Mouse (Mus musculus) lung, postnatal 36 days (tissue): ENCODE results near the gene Ptrh1.

Experiments used
- DNase-seq: peaks from one replicate; pipeline ENCODE4 v3.0.0; 2022; ENCODE audit warnings: mixed read lengths

The Ptrh1 gene

DNA sequence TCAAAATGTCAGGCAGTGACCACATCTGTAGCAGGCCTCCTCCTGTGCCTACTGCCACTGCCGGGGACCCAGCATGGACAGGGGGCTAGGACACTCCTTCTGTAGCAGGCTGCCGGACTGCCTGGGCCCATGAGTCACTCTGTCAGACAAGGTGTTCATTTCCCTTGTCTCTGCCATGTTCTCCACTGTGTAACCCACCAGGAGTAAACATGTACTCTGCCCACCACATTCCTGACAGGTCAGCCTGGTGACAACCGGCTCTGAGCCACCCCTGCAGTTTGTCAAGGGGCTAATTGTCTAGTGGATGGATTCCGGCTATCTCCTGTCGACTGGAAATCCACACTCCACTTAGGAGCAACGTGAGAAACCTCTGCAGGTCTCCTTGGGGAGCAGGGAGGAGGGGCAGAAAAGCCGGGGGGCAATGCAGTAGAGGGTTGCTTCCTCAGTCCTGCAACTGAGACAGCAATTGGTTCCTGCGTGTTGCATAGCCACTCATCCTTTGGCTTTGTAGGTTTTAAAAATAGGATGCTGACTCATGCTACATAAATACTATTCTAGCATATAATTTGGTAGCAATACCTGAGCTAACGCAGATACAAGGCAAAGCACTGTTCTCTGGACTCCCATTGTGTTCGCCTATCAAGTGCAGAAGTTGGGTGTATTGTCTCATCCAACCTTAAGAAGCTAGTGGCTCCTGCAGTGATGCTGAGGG lies 22.8 kb downstream of the Ptrh1 start:
- no peak for DNase-seq

GRCm38 (mm10) chr2:32808816-32809566 lies 33.4 kb downstream of the Ptrh1 start:
- no peak for DNase-seq

GRCm38 (mm10) chr2:32811959-32812358 lies 36.4 kb downstream of the Ptrh1 start:
- DNase-seq = no peak

DNA sequence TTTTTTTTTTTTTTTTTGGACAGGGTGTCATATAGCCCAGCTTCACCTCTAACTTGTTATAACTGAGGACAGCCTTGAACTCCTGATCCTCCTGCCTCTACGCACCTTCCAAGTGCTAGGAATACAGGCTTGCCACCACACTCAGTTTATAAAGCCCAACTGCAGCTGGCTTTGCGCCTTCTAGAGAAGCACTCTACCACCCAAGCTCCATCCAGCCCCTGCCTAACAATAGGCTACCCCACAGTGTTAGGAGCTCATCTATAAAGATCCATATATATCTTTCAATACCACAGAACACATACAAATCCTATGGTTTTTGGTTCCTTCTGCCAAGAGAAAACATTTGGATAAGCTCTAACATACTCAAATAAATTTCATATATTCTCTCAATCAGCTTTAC lies 40.9 kb downstream of the Ptrh1 start:
- DNase-seq = no peak

GRCm38 (mm10) chr2:32816946-32817581 lies 41.5 kb downstream of the Ptrh1 start:
- peak; percentile 57 for DNase-seq

DNA sequence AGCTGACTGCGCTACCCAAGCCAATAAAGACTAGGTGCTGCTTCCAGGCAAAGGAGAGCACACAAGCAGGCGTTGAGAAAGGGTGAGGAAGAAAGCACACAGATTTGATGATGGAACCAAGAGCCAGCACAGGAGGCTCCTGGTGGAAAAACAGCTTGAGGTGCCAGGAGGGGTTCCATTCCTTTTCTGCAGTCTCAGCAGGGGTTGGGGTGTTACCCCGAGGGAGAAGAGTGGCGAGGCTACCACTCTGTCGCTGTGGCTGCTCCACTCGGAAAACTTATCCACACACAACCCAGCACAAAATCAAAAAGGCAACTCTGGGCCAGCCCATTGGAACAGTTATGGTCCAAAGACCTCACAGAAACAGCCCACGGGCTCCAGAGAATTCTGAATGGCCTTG lies 42.0 kb downstream of the Ptrh1 start:
- no peak for DNase-seq

GRCm38 (mm10) chr2:32818208-32818607 lies 42.6 kb downstream of the Ptrh1 start:
- no peak for DNase-seq

GRCm38 (mm10) chr2:32821041-32821802 lies 45.6 kb downstream of the Ptrh1 start:
- DNase-seq = peak; percentile 67

DNA sequence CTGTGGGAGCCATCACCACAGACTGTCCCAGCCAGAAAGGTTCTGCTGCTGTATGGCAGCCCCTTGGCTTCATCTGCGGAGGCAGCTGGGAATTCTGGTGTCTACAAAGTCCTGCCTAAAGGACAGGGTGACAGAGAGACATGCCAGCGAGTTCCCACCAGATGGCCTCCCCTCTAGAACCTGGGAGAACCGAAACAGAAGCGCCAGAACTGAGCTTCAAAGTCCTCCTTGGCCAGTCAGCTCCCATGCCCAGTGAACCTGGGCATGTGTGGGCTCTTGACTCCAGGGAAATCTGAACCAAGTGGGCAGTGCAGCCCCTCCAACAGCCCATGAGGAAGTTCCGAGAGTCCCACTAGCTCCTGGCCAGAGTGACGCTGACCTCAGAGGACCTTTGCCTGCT lies 47.1 kb downstream of the Ptrh1 start:
- no peak for DNase-seq

DNA sequence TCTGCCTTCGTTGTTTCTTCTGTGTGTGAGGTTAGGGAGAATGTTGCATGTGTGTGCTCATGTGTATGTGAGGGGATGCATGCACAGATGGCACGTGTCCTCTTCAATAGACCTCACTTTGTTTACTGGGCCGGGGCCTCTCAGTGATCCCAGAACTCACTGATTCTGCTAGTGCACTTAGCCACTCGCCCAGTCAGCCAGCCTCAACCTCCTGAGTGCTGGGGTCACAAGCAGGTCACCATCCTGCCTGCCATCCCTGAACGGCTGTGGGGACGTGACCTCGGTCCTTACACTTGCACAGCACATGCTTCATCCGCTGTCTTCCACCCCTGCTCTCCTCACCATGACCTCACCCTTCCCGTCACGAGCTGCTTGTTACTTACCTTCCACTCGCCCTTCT lies 47.6 kb downstream of the Ptrh1 start:
- DNase-seq = no peak

DNA sequence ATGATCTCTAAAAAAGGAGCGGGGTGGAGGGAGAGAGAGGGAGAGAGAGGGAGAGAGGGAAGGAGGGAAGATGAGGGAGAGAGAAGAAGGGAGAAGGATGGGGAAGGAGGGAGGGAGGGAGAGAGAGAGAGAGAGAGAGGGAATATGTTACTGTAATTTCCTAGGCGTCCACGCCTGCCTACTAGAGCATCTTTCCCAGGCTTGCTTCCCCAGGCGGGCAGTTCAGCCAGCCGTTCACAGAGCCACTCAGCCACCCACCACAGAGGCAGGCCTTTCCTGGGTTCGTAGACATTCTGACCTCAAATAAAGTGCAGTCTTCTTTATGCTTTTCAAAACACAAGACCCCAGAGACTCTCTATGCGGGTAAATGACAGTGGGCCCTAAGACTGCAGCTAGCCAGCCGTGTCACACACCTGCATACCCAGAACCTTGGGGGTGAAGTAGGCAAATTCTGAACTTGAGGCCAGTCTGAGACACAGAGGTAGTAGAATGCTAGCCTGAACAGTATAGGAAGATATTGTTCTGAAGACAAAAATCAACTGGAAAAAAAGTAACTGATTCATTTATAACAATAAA lies 48.1 kb downstream of the Ptrh1 start:
- no peak for DNase-seq

GRCm38 (mm10) chr2:32824181-32824580 lies 48.6 kb downstream of the Ptrh1 start:
- DNase-seq = no peak

DNA sequence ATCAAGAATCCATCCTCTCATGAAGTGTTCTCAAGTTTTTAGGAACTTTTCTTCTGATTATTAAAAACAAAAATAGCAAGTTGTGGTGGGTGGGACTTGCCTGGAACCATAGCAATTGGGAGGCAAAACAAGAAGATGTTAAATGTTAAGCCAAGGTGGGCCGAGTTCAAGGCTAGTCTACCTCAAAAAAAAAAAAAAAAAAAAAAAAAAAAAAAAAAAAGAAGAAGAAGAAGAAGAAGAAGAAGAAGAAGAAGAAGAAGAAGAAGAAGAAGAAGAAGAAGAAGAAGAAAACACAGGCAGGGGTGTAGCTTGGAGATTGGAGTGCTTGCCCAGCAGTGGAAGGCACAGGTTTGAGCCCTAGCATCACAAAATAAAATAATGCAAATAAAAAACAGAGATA lies 49.2 kb downstream of the Ptrh1 start:
- DNase-seq = no peak

DNA sequence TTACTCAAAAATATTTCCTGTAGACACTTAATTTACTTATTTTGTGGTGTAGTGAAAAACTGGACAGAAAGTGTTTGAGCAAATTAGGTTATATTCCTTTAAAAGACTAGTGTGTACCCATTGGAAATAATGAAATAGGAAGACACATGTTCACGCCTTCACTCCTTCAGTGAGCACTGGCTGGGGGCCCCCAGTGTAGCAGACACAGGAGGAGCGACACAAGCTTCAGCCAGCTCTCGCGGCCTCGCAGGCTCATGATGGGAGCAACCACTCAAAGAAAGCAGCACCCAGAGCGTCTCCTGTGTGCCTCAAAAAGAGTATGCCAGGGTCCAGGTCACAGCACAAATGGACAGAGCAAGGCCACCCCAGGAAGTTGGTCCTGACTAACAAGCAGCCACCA lies 50.2 kb downstream of the Ptrh1 start:
- DNase-seq = no peak
